Mouse (Mus musculus) midbrain, embryonic 16.5 days (tissue): ENCODE measurements at regions not wholly inside any gene's neighbourhood (a gene's known extent, or its start where the extent isn't known, plus 50 kb on each side); places are given as distances from the start of the nearest gene placed in this dataset.

Experiments
- ATAC-seq: fragments of 200-750 bp; cut with Nextera tagmentation; 2 replicates; pipeline ENCODE4 v1.8.0; 2017; ENCODE audit warnings: moderate TSS enrichment
- H3K27ac ChIP-seq: fragments of 300-500 bp; sonication (generic); 2 replicates; pipeline ENCODE4 v1.5.1; 2014; ENCODE audit warnings: mild to moderate bottlenecking, low read length, mixed read lengths
- H3K27me3 ChIP-seq: fragments of 300-500 bp; sonication (generic); 2 replicates; pipeline ENCODE4 v1.6.1; 2014; ENCODE audit warnings: low read depth, low read length, mixed read lengths; ENCODE audit not compliant: control insufficient read depth, insufficient read depth
- H3K36me3 ChIP-seq: fragments of 300-500 bp; sonication (generic); 2 replicates; pipeline ENCODE4 v1.6.1; 2014; ENCODE audit warnings: mild to moderate bottlenecking, low read length, moderate library complexity, mixed read lengths; ENCODE audit not compliant: control insufficient read depth, insufficient read depth
- H3K4me1 ChIP-seq: fragments of 300-500 bp; sonication (generic); 2 replicates; pipeline ENCODE4 v1.6.1; 2014; ENCODE audit warnings: mild to moderate bottlenecking, low read length, mixed read lengths; ENCODE audit not compliant: control insufficient read depth, insufficient read depth
- H3K4me2 ChIP-seq: fragments of 300-500 bp; sonication (generic); 2 replicates; pipeline ENCODE4 v1.6.1; 2014; ENCODE audit warnings: mild to moderate bottlenecking, low read length, mixed read lengths
- H3K4me3 ChIP-seq: fragments of 300-500 bp; sonication (generic); 2 replicates; pipeline ENCODE4 v1.5.1; 2014; ENCODE audit warnings: low read depth, mild to moderate bottlenecking, low read length, moderate library complexity, mixed read lengths
- H3K9ac ChIP-seq: fragments of 300-500 bp; sonication (generic); 2 replicates; pipeline ENCODE4 v1.6.1; 2014; ENCODE audit warnings: low read depth, low read length, mixed read lengths
- H3K9me3 ChIP-seq: fragments of 300-500 bp; sonication (generic); replicated peaks from 2 replicates; pipeline ENCODE4 v1.6.1; 2014; ENCODE audit warnings: mild to moderate bottlenecking, low read length, mixed read lengths; ENCODE audit not compliant: control insufficient read depth, poor library complexity, severe bottlenecking
- WGBS: fragments of 180-500 bp; shearing (Covaris S2); extraction: QIAGEN DNeasy Blood & Tissue Kit; methylation state at CpG from one replicate; pipeline ENCODE4 v1.1.7; 2014; 5-methylcytosine and 5-hydroxymethylcytosine counted together

DNA sequence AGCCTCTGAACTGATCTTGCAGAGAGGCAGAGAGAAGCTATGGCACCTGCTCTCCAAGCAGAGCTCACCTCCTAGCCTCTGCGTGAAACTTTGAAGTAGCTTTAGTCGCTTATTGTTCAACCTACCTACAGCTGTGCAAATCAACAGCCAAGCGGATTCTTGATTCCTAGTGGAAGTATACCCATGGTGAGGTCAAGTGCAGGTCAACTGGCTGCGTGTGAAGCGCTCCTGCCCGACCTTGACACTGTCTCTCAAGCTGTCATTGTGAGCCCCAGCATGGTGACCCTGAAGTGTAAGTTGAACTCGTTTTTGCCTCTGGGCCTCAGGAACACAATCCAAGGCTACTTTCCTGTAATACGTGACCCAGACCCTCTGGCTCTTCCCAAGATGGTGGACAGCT, 341.2 kb upstream of the Nrp1 start:
- H3K4me3 ChIP-seq = no peak overlapping the region
- H3K4me1 ChIP-seq = no peaks in the 10 kb centered on the region
- no peak overlapping the region for H3K4me2 ChIP-seq
- H3K36me3 ChIP-seq = no peaks in the 10 kb centered on the region
- H3K27me3 ChIP-seq = no peaks in the 10 kb centered on the region
- 68% methylated on average over 8 of the region's 8 CpGs for WGBS
- H3K9ac ChIP-seq = no peak overlapping the region
- H3K27ac ChIP-seq = no peak overlapping the region
- H3K9me3 ChIP-seq = no peaks in the 10 kb centered on the region
- ATAC-seq = no peak

DNA sequence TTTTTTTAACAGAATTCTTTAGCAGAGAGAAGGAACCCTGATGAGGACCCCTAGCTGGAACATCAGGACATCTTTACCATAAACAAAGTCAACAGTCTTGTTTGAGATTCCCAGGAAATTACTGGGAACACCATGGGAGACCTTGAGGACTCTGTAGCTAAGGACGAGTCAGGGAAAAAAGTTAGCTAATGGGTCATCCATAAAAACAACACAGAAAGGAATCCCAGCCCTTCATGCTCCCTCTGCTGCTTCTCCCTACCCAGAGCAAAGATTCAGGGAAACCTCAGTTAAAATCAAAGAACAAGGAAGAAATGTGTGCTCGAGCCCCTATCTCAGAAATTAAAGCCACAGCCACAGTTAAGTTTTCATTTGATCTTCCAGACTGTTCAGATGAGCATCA, 334.7 kb upstream of the Nrp1 start:
- ATAC-seq = no peak
- no peak overlapping the region for H3K27ac ChIP-seq
- 76% methylated on average over 2 of the region's 2 CpGs for WGBS
- no peak overlapping the region for H3K4me2 ChIP-seq
- H3K4me3 ChIP-seq = no peak overlapping the region
- H3K9ac ChIP-seq = no peak overlapping the region
- no peaks in the 10 kb centered on the region for H3K36me3 ChIP-seq
- peaks cover 8% of the 10 kb centered on the region for H3K4me1 ChIP-seq
- no peaks in the 10 kb centered on the region for H3K9me3 ChIP-seq
- H3K27me3 ChIP-seq = no peaks in the 10 kb centered on the region

DNA sequence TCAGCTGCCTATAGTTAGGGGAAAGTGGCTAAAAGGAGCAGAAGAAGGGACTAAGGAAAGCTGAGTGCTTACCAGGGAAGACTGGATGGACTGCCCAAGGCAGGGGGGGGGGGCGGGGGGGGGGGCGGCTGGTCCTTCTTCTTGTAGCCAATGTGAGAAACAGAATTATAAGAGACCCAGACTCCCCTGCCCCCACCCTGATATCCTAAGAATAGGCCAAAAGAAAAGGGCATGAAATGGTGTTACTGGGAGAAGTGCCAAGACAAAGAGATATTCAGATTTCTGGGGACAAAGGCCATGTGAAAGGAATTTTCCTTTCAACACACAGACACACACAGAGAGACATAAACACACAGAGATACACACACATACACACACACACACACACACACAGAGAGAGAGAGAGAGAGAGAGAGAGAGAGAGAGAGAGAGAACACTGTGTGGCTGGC, 333.6 kb upstream of the Nrp1 start:
- H3K9ac ChIP-seq = no peak overlapping the region
- H3K4me1 ChIP-seq = peaks cover 8% of the 10 kb centered on the region
- WGBS = no CpG with 5 or more reads among the region's 2 CpGs
- no peak overlapping the region for H3K4me2 ChIP-seq
- no peak overlapping the region for H3K4me3 ChIP-seq
- H3K9me3 ChIP-seq = no peaks in the 10 kb centered on the region
- H3K36me3 ChIP-seq = no peaks in the 10 kb centered on the region
- no peaks in the 10 kb centered on the region for H3K27me3 ChIP-seq
- peak; percentile 76 for ATAC-seq
- no peak overlapping the region for H3K27ac ChIP-seq

DNA sequence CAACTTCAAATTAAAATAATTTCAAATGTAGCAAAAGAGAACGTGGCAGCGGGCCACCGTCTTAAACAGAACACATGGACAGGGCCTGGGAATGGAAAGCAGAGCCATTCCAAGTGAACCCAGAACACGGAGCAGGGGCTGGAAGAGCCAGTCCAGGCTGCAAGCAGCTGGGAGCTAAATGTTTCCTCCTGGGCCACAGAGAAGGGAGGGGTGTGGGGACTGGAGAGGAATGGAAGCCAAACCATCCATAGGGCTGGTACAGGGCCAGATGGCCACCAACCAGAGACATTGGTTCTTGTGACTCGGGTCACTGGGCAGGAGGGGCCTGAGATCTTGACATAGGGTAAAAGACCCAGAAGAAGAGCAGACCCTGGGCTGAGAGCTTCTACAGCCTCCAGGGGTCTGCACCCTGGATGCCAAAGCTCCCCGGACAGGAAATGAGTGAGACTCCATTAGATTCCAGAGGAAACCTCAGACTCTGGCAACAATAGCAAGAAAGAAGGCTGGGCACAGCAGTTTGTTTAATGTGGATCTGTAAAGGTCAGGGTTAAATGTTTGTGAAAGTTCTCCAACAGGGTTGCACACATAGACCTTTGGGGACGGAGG, 333.1 kb upstream of the Nrp1 start:
- Histone ChIP-seq H3K27ac (no peak overlapping the region), H3K9me3 (no peaks in the 10 kb centered on the region), H3K36me3 (no peaks in the 10 kb centered on the region), H3K27me3 (no peaks in the 10 kb centered on the region), H3K4me1 (peaks cover 9% of the 10 kb centered on the region), H3K4me2 (no peak overlapping the region), H3K9ac (no peak overlapping the region), H3K4me3 (no peak overlapping the region)
- 31% methylated on average over 7 of the region's 7 CpGs for WGBS
- peak; percentile 79 for ATAC-seq

DNA sequence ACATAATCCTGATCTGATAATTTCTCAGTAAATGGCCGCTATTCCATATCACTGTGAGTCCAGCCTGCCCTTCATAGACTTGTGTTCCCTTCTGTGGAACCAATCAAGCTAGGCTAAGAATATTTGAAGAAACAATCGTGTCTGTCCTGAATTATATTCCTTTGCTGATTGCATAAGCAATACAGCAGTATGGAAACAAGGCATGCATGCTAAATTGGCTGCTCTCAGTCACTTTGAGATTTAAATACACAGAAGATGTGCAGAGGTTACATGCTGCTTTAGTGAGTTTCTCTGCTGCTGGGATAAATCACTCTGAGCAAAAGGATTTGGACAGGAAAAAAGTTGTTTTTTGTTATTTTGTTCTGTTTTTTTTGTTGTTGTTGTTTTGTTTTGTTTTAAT, 331.4 kb upstream of the Nrp1 start:
- 67% methylated on average over 2 of the region's 2 CpGs for WGBS
- H3K4me2 ChIP-seq = no peak overlapping the region
- H3K27me3 ChIP-seq = no peaks in the 10 kb centered on the region
- H3K36me3 ChIP-seq = no peaks in the 10 kb centered on the region
- H3K9ac ChIP-seq = no peak overlapping the region
- H3K4me3 ChIP-seq = no peak overlapping the region
- H3K4me1 ChIP-seq = peaks cover 11% of the 10 kb centered on the region
- no peak overlapping the region for H3K27ac ChIP-seq
- no peak for ATAC-seq
- H3K9me3 ChIP-seq = no peaks in the 10 kb centered on the region

DNA sequence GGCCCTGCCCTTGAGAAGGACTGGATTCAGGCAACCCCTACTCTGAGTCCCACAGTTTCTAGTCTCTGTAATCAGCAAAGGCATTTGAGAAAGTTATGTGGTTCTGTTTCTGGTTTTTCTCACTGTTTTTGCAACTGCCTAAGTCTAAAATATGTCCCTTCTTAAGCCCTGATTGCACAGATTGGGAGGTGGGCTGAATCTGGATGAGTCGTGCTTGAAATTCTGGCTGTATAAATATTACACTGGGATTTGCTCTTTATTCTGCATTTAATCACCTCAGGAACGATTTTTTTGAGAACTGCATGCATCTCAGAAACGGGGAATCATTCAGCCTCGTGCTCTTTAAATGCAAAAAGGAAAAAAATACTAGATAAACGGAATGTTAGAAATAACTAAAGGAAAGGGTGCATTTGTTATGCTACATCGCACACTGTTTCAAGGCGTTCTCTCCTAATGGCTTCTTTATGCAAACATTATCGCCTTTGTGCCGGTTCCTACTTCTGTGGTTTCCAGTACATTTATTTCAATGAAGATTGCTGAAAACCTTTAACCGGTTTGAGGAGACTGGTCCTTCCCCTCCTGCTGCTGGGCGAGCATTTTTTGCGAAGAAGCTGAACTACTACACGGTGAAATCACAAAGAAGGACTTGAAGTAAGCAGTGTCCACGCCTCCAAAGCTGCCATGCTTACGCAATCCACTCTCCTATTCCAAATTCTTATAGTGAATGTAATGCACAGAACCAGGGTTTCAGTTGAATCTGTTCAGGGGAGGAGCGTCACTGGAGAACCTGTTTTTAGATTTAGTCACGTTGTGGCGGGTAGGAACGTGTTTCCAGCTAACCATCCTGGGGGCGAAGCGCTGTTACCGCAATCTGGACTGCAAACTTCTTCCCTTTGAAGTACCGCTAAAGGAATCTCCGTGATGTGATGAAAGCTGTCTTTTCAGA, 327.8 kb upstream of the Nrp1 start:
- H3K9me3 ChIP-seq = no peaks in the 10 kb centered on the region
- H3K27ac ChIP-seq = peak overlapping the region; percentile 29; the same call in 1 of the 2 replicates

DNA sequence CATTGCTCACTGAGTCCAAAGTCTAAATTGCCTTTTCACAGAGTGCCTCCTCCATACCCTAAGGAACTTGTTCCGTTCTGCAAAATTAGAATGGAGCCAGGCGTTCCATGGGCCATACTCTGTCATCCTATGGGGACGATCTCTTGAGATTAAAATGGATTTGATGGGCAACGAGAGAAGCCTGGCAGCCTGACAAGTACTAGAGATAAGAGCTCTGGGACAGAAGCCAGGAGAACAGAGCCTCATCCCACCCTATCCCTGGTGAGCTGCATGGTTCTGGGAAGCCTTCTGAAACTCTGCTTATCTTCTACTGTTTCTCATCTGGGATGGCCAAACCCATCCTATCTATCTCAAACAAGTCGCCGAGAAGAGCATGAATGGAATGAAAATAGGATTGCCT, 324.3 kb upstream of the Nrp1 start:
- H3K4me3 ChIP-seq = no peak overlapping the region
- no peak overlapping the region for H3K4me2 ChIP-seq
- no peaks in the 10 kb centered on the region for H3K9me3 ChIP-seq
- peaks cover 3% of the 10 kb centered on the region; the same call in 1 of the 2 replicates for H3K4me1 ChIP-seq
- WGBS = 73% methylated on average over 6 of the region's 6 CpGs
- no peak overlapping the region for H3K9ac ChIP-seq
- ATAC-seq = no peak
- H3K27ac ChIP-seq = no peak overlapping the region
- no peaks in the 10 kb centered on the region for H3K27me3 ChIP-seq
- no peaks in the 10 kb centered on the region for H3K36me3 ChIP-seq

More for the DNA sequence above, 327.8 kb upstream of the Nrp1 start:
- no peaks in the 10 kb centered on the region for H3K36me3 ChIP-seq
- H3K4me2 ChIP-seq = no peak overlapping the region
- WGBS = 74% methylated on average over 24 of the region's 24 CpGs
- no peak for ATAC-seq
- H3K27me3 ChIP-seq = no peaks in the 10 kb centered on the region
- H3K4me1 ChIP-seq = 0 out of 2 replicates have a peak, but pooled peaks cover 3% of the 10 kb centered on the region
- H3K4me3 ChIP-seq = no peak overlapping the region
- H3K9ac ChIP-seq = peak overlapping the region; percentile 3; the same call in 1 of the 2 replicates

DNA sequence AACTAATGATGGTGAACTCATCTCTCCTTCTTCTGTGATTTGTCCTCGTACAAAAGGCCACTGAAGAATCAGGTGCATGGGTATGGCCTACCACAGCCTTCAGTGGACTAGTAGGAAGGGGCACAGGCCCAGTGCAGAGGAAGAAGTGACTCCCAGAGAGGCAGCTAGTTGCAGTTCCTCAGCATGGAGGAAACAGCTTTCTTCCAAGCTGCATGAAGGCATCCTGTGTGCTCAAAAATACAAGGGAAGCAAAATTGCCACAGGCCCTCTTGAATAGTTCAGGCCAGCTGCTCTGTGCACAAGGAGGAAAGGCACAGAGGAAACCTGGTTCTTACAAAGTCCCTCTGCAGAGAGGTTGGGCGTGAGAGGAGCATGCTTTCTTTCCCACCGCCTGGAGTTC, 322.7 kb upstream of the Nrp1 start:
- Histone ChIP-seq H3K4me1 (no peaks in the 10 kb centered on the region; the same call in 1 of the 2 replicates), H3K36me3 (no peaks in the 10 kb centered on the region), H3K27me3 (no peaks in the 10 kb centered on the region), H3K9me3 (no peaks in the 10 kb centered on the region), H3K9ac (no peak overlapping the region), H3K4me2 (no peak overlapping the region), H3K4me3 (no peak overlapping the region), H3K27ac (no peak overlapping the region)
- ATAC-seq = no peak
- WGBS = 67% methylated on average over 3 of the region's 3 CpGs
